Mouse (Mus musculus) c-Kit-positive CD71-positive TER-119-negative erythroid progenitor cells, embryonic 14.5 days (primary cell): Measurements from ENCODE around the gene Psmb4.
"Not testable (repeated sequence)": the region's sequence is repeated elsewhere in the genome, so short reads cannot be mapped to it uniquely, and the experiment has no call there.

ENCODE experiments used
- DNase-seq: peaks from one replicate; pipeline ENCODE4 v3.0.0-alpha.2; 2013; ENCODE audit warnings: low read depth

Gene Psmb4

DNA sequence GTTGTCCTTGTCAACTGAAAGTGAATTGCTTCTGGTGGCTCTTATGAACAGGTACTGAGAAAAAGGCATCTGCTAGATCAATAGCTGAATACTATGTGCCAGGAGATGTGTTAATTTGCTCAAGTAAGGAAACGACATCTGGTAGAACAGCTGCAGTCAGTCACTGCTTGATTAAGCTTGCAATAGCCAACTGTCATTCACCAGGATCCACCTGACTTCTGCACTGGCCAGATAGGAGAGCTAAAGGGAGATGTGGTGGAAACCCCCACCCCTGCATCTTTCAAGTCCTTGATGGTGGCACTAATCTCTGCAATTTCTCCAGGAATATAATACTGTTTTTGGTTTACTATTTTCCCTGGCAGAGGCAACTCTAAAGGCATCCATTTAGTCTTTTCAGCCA is 19.7 kb upstream of the Psmb4 start:
- DNase-seq = peak; percentile 63

DNA sequence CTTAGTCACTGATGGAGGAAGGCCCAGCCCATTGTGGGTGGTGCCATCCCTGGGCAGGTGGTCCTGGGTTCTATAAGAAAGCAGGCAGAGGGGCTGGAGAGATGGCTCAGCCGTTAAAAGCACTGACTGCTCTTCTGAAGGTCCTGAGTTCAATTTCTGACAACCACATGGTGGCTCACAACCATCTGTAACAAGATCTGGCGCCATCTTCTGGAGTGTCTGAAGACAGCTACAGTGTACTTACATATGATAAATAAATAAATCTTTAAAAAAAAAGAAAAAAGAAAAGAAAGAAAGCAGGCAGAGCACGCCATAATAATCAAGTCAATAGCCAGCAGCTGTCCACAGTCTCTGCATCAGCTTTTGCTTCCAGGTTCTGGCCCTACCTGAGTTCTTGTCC is 18.0 kb upstream of the Psmb4 start:
- not testable (repeated sequence) for DNase-seq

DNA sequence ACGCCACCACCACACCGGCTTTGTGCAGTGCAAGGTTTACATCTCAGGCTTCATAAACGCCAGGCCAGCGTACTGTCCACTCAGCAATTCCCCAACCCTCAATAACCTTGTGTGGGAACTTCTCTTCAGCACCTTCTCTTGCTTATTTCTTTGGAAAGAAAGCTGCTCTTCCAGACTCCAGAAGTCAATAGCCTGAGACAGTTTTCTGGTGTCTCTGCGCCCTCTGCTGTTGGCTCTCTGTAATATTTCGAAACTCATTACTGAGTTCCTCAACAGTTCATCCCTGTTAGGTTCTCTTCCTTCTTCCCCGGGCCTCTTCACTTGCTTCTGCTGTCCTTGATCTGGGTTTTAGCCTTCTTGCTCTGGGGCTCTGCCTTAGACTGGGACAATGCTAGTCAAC is 16.0 kb upstream of the Psmb4 start:
- DNase-seq = no peak

DNA sequence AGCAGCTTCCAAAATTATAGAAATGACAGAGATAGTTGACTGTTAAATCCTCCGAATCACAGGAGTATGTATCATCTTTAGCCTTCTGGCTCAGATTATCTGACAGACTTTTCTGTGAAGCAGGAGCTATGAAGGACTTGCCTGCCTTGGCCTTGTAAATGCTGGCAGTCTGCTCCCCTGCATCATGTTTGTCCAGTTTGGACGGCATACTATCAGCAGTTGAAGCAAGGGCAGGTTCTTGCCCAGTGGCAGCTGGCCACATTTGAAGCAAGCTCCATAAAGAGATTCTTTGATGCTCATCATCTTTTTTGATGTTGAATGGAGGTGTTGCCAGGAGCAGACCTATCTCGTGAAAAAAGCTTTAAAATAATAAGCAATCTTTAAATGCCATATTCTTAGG is 7.3 kb upstream of the Psmb4 start:
- DNase-seq = no peak

DNA sequence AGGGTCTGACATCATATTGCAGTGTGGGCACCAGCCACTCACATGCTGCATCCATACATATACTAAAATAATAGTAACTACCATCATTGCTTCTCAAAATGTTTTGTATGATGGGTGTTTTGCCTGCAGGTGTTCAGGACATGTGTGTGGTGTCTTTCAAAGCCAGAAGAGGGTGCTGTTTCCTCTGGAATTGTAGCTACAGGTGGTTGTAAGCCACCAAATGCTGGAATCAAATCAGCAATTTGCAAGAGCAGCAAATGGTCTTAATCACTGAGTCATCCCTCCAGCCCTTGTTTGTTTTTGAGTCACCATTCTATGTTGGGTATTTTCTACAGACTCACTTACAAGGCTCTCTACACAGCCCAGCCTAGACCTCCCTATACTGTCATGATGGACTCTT is 1.8 kb upstream of the Psmb4 start:
- peak; percentile 59 for DNase-seq

DNA sequence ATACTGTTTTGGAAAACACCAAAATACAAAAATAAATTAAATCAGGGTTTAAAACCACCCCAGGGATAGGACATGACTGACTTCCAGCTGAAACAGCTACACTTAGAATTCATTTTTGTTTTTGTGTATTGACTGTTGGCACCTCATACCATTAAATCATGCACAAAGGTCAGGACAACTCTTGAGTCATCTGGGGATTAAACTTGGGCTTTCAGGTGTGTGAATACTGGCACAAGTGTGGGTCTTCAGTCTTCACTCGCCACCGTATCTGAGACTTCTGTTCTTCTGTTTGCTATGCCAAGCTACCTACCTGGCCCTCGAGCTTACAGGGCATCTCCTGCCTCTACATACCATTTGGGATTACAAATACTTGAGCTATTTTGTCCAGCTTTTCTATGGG is 4.2 kb downstream of the Psmb4 start:
- no peak for DNase-seq

DNA sequence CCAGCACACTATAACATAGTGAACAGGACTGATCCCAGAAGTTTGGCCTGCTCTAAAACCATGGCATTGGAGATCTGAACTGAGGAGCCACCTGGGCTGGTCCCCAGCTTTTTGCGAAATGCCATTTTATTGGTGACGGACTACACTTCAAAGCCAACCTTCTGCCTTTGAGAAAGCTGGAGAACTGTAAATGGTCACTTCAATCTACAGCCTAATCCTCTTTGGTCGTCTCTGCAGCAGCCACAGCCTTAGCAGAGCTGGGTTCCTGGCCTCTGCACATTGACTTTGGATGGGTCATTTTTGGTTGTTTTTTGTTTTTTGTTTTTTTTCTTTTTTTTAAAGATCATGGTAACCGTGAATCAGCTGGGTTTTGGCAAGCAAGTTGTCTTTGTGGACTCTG is 4.9 kb downstream of the Psmb4 start:
- DNase-seq = no peak

DNA sequence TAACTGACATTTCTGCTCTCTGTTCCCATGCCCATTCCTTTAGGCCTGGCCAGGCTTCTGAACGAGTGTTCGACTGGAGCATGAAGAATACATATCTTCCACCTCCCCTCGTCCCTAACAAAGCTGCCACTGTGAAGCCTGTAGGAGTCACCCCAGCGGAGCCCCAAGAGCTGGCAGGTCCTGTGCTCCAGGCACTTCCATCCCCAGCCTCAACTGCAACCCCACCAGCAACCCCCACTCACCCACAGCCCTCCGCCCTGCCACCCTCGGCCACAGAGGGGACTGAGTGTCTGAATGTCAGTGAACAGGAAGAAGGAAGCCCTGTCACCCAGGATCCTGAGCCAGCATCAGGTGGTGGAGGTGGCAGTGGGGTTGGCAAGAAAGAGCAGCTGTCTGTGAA is 8.1 kb downstream of the Psmb4 start:
- DNase-seq = no peak

DNA sequence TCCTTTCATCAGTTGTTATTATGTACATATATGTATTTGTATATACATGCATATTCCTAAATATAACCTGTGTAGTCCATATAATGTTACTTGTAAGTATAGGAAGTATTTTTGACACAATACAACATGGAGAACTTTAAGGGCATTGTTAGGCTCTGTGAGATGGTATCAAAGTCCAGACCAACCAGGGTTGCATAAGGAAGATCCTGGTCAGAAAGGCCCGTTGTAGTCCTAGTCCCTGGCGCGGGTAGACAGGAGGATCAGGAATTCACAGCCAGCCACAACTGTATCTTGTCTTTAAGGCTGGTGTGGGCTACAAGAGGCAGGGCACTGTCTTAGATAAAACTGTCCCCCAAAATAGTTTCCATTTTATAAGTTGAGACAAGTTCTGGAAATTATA is 17.8 kb downstream of the Psmb4 start:
- no peak for DNase-seq

DNA sequence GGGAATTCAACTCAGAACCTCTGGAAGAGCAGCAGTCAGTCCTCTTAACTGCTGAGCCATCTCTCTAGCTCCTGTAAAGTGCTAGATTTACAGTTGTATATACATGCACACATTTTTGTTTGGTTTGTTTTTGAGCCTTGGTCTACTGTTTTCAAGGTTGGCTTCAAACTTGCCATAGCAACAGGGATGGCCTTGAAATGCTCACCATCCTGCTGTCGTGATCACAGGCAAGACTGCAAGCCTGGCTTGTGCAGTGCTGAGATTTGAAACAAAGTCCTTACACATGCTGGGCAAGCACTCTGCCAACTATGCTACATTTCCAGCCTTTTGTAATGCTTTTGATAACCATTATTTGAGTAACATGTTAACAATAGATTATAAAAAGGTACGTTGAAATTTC is 27.3 kb downstream of the Psmb4 start:
- no peak for DNase-seq

DNA sequence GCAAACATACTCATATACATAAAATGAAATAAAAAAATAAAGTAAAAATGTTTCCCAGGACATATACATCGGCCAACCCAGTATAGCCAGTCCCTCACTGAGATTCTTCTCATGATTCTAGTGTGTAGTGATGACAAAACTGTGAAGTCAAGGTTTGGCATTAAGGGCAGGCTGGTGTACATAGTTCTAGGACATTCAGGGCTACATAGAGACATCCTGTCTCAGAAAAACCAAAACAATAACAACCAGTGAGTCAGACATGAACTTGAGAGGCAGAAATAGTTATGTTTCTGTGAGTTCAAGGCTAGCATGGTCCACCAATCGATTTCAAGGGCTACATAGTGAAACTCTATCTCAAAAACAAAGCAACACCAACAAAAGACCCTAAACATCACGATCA is 34.5 kb downstream of the Psmb4 start:
- DNase-seq = no peak

DNA sequence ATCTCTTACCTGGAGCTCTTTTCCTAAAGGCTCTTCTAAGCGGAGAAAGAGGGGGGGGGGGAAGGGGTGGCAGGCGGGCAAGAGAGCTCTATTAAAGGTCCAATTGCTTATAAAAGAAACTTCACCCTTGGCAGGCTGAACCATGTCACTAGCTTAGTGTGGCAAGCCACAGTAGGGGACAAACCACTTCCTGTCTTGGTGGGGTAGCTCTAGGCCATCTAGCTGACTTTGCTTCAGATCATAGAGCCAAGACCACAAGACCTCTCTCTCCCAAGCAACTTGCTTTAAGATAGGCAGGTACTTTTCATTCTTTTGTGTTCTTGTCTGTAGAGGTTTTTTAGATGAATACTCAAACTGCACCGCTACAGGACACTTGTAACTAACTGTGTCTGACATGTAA is 35.0 kb downstream of the Psmb4 start:
- DNase-seq = no peak

DNA sequence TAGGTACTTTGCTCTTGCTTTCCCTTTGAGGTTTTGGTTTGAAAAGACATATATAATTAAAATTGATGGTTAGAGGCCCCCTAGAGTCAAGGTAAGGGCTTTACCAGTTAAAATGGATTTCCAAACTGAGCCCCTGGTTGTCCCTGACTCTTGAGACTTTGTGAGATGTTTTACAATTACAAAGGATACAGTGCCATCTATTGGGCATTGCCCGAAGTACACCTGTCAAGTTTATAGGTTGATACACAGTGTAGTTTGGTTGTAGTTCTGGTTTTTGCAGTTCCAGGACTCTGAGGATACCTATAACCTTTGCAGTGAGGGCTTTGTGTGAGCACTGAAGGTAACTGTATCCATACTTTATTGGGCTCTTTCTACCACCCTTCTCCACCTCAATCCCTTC is 37.4 kb downstream of the Psmb4 start:
- DNase-seq = peak; percentile 48

DNA sequence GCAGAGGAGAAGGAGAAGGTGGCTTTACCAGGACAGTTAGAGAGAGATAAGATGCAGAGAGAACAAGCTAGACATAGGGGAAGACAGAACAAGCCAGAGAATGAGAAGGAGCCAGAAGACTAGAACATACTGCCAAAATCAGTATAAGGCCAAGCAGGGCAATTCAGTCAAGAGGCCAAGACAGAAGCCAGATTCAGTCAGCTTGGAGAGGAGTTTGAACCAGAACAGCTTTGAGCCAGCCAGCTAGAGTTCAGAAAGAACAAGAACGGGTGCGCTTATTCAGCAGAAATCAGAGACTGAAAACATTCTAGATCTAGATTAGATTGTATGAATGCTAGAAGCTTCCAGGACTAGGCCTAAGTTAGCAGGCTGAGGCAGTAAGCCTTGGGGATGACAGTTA is 39.4 kb downstream of the Psmb4 start:
- DNase-seq = no peak

DNA sequence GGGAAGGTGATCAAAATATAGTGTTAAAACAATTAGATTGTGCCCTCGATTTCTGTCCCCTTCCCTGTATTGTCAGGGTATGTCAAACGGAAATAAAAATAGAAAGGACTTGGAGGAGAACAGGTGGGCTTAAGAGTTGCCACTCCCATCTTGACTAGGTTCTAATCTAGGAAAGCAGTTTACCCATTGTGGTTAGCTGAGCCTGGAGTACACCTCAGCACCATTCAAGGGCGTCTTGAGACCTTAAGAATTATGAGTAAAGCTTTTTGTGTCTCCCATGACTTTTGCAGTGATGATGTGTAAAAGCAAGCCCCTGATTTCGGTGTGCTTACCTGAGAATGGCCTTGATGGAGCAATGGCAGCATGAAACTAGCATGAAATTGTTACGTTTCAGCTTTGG is 47.7 kb downstream of the Psmb4 start:
- no peak for DNase-seq

DNA sequence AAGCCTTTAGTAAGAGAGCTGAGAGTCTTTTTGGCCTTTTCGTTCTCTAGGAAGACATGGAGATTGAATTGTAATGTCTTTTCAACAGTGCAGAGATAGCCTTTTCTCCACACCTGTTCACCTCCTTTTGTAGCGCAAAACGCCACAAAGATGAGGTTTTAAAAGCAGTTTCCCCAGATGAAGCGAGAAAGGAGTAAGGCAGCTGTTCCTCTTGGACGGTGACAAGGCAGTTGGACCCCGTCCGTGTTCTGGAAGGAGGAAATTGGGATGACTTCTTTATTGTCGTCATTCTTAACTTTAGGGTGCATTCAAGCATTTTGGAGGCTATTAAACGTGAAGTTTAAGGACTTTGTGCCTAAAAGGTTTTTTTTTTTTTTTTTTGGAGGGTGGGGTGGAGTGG is 48.1 kb downstream of the Psmb4 start:
- DNase-seq = no peak

DNA sequence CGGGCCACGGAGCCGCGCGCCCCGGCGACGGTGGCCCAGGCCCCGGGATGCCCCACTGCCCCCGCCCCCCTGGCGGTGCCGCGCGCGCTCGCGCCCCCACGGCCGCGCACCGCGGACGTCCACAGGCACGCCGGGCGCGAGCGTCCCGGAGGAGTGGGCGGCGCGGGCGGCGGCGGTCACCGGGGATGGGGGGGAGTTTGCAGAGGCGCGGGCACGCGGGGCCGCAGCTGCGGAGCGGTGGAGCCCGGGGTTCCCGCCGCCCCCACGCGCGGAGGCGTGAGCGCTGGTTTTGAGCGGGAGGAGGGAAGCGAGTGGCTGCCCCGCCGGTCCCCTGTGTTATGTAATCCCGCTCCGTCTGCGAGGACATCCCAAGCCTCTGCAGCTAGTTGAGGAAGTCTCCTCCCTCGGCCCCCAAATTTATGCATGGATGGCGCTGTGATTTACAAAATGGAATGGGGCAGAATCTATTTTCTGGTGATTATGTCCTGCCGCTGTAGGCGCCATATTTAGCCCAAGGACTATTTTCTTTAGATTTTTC is 48.7 kb downstream of the Psmb4 start:
- peak; percentile 43 for DNase-seq

DNA sequence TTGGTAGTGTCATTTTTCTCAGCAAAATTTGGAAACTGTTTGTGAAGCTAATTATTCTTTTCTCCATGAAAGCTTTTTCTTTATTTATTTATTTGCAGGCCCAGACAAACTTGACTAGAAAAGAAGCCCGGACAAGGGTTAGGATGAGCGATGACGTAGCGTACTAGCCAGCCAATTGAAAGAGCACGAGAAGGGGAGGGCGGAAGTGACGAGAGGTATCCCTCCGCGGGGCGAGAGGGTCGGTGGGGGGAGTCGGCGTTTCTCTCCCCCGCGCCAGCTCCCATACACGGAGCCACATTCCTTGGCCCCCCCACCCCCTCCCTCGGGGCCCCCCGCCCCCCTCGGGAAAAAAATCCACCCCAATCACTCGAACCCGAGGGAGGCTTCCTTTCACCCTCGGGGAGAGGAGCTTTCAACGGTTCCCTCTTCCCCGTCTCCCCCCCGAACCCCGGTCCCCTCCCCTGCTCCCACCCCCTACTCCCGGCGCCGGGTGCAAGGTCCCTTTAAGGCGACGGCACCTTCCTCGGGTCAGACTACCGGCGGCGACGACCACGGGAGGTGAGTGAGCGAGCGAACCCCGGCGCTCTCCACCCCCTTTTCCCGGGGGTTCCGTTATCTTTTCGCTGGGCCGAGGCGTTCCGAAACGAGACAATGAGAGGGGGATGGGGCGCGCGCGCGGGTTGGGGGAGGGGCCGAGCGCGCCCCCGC is 49.4 kb downstream of the Psmb4 start, which contains the start of gene Pogz:
Gene Pogz, plus strand, starts transcription at position 385 of the 708 bp plus-strand sequence.
- DNase-seq = peak; percentile 96

DNA sequence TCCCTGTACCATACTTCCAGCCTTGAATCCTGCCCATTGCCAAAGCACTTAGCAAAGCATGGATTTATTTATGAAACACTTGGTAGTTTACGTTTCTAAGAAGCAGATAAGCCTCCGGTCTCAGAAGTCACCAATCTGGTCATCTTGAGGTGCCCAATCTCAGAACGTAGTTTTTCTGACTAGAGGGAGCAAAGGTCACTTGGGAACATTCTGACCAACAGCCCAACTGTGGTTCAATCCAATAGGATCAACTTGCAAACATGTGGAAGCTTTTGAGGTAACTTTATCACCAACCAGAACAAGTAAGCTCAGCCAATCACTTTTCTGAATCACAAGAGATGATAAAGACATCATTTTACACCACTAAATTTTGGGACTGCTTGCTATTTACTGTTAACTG is 51.4 kb downstream of the Psmb4 start:
- no peak for DNase-seq
